Mouse (Mus musculus) kidney, postnatal 0 days (tissue): ENCODE measurements around the gene Agtrap. TPM values are rescaled to one million over a fixed set of nuclear protein-coding genes. Genes with fewer than 3 reads are reported as not detected.

Experiments
- ATAC-seq: fragments of 200-750 bp; cut with Nextera tagmentation; replicated peaks from 2 replicates; pipeline ENCODE4 v1.8.0; 2017; ENCODE audit warnings: low read depth, moderate number of reproducible peaks, moderate TSS enrichment, moderate library complexity; ENCODE audit not compliant: low FRiP score
- DNase-seq: peaks from one replicate; pipeline ENCODE4 v3.0.0-alpha.2; 2016; ENCODE audit warnings: low spot score
- H3K27ac ChIP-seq: fragments of 300-500 bp; sonication (generic); 2 replicates; pipeline ENCODE4 v1.5.1; 2014; ENCODE audit warnings: mild to moderate bottlenecking
- H3K27me3 ChIP-seq: fragments of 300-500 bp; sonication (generic); 2 replicates; pipeline ENCODE4 v1.6.1; 2014; ENCODE audit warnings: low read length, mixed read lengths; ENCODE audit not compliant: insufficient read depth
- H3K36me3 ChIP-seq: fragments of 300-500 bp; sonication (generic); 2 replicates; pipeline ENCODE4 v1.6.1; 2014; ENCODE audit warnings: low read length, mixed read lengths; ENCODE audit not compliant: insufficient read depth
- H3K4me1 ChIP-seq: fragments of 300-500 bp; sonication (generic); replicated peaks from 2 replicates; pipeline ENCODE4 v1.6.1; 2014; ENCODE audit warnings: antibody characterized with exemption, low read length, mixed read lengths; ENCODE audit not compliant: insufficient read depth
- H3K4me2 ChIP-seq: fragments of 300-500 bp; sonication (generic); 2 replicates; pipeline ENCODE4 v1.6.1; 2014; ENCODE audit warnings: mild to moderate bottlenecking, low read length, moderate library complexity, mixed read lengths
- H3K4me3 ChIP-seq: fragments of 300-500 bp; sonication (generic); replicated peaks from 2 replicates; pipeline ENCODE4 v1.5.1; 2014; ENCODE audit warnings: low read depth, low read length
- H3K9ac ChIP-seq: fragments of 300-500 bp; sonication (generic); 2 replicates; pipeline ENCODE4 v1.6.1; 2014; ENCODE audit warnings: low read depth, low read length
- H3K9me3 ChIP-seq: fragments of 300-500 bp; sonication (generic); replicated peaks from 2 replicates; pipeline ENCODE4 v1.6.1; 2016; ENCODE audit warnings: low read length, inconsistent platforms, mixed read lengths
- CTCF ChIP-seq: IDR thresholded peaks from 2 replicates; pipeline ENCODE4 v1.5.1; 2016; ENCODE audit warnings: antibody characterized with exemption, low read depth, mild to moderate bottlenecking, moderate library complexity
- WGBS: fragments of 180-500 bp; shearing (Covaris S2); extraction: QIAGEN DNeasy Blood & Tissue Kit; methylation state at CpG from one replicate; pipeline ENCODE4 v1.1.7; 2014; 5-methylcytosine and 5-hydroxymethylcytosine counted together
- polyA plus RNA-seq: library from polyadenylated mRNA; unstranded; fragments of >200 nt; fragmentation: Nextera tagmentation; extraction: Ambion mirVana; gene quantifications from 2 replicates; pipeline ENCODE4 v1.2.1, GENCODE M21; 2015

Gene Agtrap
- polyA plus RNA-seq, 1 experiment from 2014 or later = 38.9 TPM

DNA sequence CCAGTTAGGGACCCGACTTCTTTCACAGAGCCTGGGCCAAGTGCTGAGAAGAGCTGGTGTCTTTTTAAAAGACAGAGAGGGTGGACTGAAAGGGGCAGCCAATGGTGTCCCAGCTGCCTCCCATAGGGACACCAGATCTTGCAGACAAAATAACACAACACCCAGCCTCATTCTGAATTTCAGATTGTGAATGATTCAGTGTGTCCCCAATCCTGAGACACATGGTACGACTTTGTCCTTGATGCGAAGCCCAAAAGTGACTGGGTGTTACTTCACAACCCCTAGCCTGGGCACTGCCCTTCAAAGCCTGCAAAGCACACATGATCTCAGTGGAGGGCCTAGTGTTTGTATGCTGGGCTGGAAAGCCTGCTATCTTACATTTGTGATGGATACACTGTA lies 1.9 kb downstream of the Agtrap start:
- H3K4me1 ChIP-seq = peaks cover 25% of the 10 kb centered on the region
- no peak for ATAC-seq
- no peak overlapping the region for H3K4me2 ChIP-seq
- 74% methylated on average over 3 of the region's 3 CpGs for WGBS
- 0 out of 2 replicates have a peak, but pooled peaks cover 6% of the 10 kb centered on the region for H3K36me3 ChIP-seq
- no peak for DNase-seq
- no peak for TF ChIP-seq CTCF
- H3K9me3 ChIP-seq = no peaks in the 10 kb centered on the region
- H3K27ac ChIP-seq = no peak overlapping the region
- H3K4me3 ChIP-seq = no peak overlapping the region
- no peaks in the 10 kb centered on the region for H3K27me3 ChIP-seq
- H3K9ac ChIP-seq = no peak overlapping the region

DNA sequence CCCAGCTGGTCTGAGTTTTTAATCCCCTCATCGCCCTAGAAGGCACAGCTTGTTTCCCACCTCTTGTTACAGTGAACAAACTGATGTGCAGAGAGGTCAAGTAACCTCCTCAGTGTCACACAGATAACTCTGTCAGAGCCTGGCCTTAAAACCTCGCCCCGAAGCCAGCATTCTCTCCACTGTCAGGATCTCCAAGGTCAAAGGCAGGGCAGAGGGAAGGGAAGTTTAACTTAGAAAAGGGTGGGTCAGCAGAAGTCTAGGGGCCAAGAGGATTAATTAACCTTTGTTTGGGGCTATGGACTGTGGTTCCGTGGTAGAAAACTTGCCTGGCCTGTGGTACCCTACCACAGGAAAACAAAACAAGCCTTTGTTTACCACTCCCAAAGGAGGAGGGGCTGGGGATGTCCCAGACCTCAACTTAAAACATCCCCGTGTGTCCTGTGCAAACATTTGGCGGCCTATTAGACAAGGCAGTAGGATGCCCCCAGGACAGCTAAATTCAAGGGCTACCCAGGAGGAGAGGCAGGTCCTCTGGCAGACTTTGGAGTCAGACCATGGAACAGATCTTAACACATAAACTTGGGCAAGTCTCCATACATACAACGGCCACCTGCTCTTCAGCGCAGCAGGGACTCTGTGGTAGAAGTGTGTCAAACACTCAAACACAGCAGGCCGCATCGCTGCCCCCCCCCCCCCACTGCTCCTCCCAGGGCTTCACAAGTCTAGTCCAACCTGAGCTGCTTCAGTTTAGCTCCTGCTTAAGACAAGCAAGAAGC lies 2.5 kb downstream of the Agtrap start:
- no peak overlapping the region for H3K4me2 ChIP-seq
- H3K4me3 ChIP-seq = no peak overlapping the region
- DNase-seq (no peak), ATAC-seq (no peak)
- H3K9ac ChIP-seq = no peak overlapping the region
- no peak for TF ChIP-seq CTCF
- no peaks in the 10 kb centered on the region for H3K9me3 ChIP-seq
- peaks cover 11% of the 10 kb centered on the region; the same call in 1 of the 2 replicates for H3K36me3 ChIP-seq
- peaks cover 25% of the 10 kb centered on the region for H3K4me1 ChIP-seq
- 48% methylated on average over 10 of the region's 10 CpGs for whole genome bisulfite sequencing
- H3K27me3 ChIP-seq = no peaks in the 10 kb centered on the region
- H3K27ac ChIP-seq = 0 out of 2 replicates have a peak overlapping the region, but pooled peaks have one; percentile 13

DNA sequence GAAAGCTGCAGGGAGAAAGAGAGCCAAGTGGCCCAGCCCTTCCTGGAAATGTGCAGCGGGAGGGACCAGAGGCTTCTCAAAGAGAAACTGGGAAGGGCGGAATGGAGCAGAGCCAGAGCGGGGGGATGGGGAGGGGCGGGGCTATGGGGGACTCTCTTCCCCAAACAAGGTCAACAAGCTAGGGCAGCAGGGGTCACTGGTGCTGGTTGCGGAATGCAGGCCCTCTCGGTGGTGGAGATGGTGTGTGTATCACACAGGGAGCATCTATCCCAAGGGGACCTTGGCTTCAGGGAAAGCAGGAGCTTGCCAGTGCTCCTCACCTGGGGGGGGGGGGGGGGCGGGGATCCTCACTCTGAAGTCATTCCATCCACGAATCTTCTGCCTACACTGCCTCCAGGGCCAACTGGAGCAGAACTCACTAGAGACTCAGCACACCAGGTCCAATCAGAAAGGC lies 3.5 kb downstream of the Agtrap start:
- no peak for ATAC-seq
- Histone ChIP-seq H3K9ac (no peak overlapping the region), H3K4me3 (no peak overlapping the region), H3K4me1 (peaks cover 25% of the 10 kb centered on the region), H3K9me3 (no peaks in the 10 kb centered on the region), H3K27me3 (no peaks in the 10 kb centered on the region), H3K27ac (no peak overlapping the region; the same call in 1 of the 2 replicates), H3K4me2 (no peak overlapping the region), H3K36me3 (peaks cover 17% of the 10 kb centered on the region)
- peak; percentile 68 for DNase-seq
- WGBS = 14% methylated on average over 8 of the region's 8 CpGs
- TF ChIP-seq CTCF = no peak

DNA sequence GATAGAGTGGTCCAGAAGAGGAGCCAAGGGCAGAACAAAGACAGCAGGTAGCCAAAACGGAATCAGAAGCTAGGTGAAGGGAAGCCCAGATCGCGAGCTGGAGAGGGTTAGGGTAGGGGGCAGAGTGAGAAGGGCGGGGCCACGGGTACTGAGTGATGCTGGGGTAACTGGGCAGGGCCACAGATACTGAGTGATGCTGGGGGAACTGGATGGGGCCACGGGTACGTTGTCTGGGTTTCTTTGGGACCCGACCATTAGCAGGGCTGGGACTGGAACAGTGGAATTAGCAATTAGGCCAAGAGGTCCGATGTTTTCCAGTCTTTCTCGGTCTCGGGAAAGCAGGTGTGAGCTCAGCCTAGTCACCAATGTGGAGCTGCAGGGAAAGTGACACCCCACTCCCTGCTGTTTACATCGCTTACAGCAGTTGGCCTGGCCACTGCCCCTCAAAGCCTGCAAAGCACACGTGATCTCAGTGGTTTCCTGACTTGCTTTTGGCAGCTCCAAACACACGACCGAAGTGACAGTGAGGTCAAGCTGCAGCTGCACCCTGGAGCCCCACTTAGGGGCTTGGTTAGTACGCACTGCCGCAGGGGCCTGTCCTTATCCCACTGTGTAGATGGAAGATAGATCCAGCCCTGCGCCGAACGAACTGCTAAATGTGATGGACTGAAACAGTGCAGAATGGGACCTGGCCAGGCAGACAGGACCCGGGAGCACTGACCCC lies 4.5 kb downstream of the Agtrap start:
- H3K4me2 ChIP-seq = no peak overlapping the region
- no peak for TF ChIP-seq CTCF
- DNase-seq (peak; percentile 49), ATAC-seq (no peak)
- peaks cover 17% of the 10 kb centered on the region for H3K36me3 ChIP-seq
- H3K27me3 ChIP-seq = no peaks in the 10 kb centered on the region
- no peak overlapping the region for H3K9ac ChIP-seq
- peaks cover 25% of the 10 kb centered on the region for H3K4me1 ChIP-seq
- peak overlapping the region; percentile 61 for H3K27ac ChIP-seq
- 48% methylated on average over 21 of the region's 21 CpGs for WGBS
- no peaks in the 10 kb centered on the region for H3K9me3 ChIP-seq
- no peak overlapping the region for H3K4me3 ChIP-seq

DNA sequence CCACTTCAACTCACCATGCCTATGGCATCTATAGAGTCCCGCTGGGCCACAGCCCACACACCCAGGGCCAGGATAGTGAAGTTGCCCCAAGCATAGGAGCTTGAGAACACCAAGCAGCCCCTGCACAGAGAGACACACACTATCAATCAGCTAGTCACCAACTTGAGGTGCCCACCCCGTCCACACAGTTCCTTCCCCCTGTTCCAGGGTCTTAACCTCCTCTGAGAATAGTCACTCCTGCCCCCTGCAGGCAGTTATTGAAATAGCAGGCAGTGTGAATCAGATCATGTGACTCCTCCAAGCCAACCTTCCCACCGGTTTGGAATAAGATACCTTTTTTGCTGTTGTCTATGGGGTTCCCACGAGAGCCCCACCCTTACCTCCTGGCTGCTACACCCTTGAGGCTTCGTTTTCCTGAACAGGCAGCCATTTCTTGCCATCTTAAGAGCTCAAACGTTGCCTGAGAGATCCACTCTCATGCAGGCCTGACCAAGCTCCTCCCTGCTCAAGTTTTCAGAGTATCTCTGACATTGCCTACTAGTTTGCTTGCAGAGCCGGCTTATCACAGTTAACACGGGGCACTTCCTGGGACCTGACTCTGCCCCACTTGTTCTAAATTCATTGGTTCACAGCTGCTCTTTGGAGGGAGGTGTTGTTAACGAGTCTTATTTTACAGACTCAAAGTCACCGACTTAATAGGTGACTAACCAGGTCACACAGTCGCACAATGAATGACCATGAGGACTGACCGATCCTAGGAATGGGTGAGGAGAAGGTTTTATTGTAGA lies 5.4 kb downstream of the Agtrap start:
- peak; percentile 75 for TF ChIP-seq CTCF
- ATAC-seq (peak; percentile 14; the same call in 1 of the 2 replicates), DNase-seq (peak; percentile 75)
- 42% methylated on average over 12 of the region's 12 CpGs for WGBS
- Histone ChIP-seq H3K4me1 (peaks cover 25% of the 10 kb centered on the region), H3K27me3 (no peaks in the 10 kb centered on the region), H3K4me2 (no peak overlapping the region), H3K4me3 (no peak overlapping the region), H3K27ac (peak overlapping the region; percentile 61; the same call in 1 of the 2 replicates), H3K36me3 (peaks cover 17% of the 10 kb centered on the region), H3K9me3 (no peaks in the 10 kb centered on the region), H3K9ac (no peak overlapping the region)

DNA sequence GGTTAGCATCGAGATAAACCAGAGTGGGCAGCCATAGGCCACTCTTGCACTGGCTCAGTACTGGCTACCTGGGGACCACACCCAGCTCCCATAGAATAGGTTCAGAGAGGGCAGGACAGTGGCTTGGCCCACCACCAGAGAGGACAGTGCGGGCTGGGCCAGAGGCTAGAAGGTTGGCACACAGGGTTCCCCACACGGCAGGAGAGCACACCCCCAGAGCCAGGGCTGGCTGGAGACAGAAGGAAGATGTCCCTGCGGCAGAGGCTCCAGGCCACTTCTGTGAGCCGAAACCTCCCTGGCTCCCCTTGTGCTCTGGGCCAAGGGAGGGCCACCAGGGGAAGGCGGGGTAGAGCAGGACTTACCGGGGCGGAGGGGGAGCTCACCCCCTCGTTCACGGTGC lies 6.6 kb downstream of the Agtrap start:
- Histone ChIP-seq H3K9me3 (no peaks in the 10 kb centered on the region), H3K4me3 (no peak overlapping the region), H3K9ac (no peak overlapping the region), H3K27me3 (no peaks in the 10 kb centered on the region), H3K4me2 (no peak overlapping the region), H3K36me3 (peaks cover 17% of the 10 kb centered on the region), H3K4me1 (peaks cover 17% of the 10 kb centered on the region), H3K27ac (no peak overlapping the region)
- no peak for DNase-seq
- WGBS = 96% methylated on average over 10 of the region's 10 CpGs
- no peak for ATAC-seq
- TF ChIP-seq CTCF = no peak
